Comparison of ENCODE assay signal across 8 mouse cellular contexts in genomic region chr10:78590744-78591143, GRCm38 (mm10). TPM values are rescaled to one million over a fixed set of nuclear protein-coding genes. Genes with fewer than 3 reads are reported as not detected.
A peak's percentile ranks its signal among the peaks of the same experiment; 100 is the strongest.
DNase-seq lines count a peak whose midpoint lies in the region; ATAC-seq lines count a peak whose summit lies in the region.

No protein-coding gene starts in this region.

- ATAC-seq in megakaryocyte, adult 5-6 weeks (ENCODE audit: poor library complexity, severe bottlenecking) = no peak
- ATAC-seq in heart, embryonic 11.5 days (replicated peaks; ENCODE audit: insufficient number of reproducible peaks, low FRiP score, low TSS enrichment) = no peak

- H3K9ac ChIP-seq in heart, embryonic 11.5 days (ENCODE audit: low read depth, low read length) = peak overlapping the region; percentile 93

- H3K4me3 ChIP-seq in megakaryocyte, embryonic 14.5 days (replicated peaks) = peak overlapping the region; percentile 7
- peak overlapping the region; percentile 76 for H3K4me3 ChIP-seq in heart, embryonic 11.5 days (ENCODE audit: low read depth, low read length)
- peak overlapping the region; percentile 75 for H3K4me3 ChIP-seq in midbrain, embryonic 10.5 days

- peaks cover 42% of the 10 kb centered on the region for H3K27me3 ChIP-seq in megakaryocyte, embryonic 14.5 days (replicated peaks)
- no peaks in the 10 kb centered on the region for H3K27me3 ChIP-seq in heart, embryonic 11.5 days (ENCODE audit: control insufficient read depth, insufficient read depth, low read length)
- H3K27me3 ChIP-seq in midbrain, embryonic 10.5 days (ENCODE audit: low read depth, poor library complexity, severe bottlenecking) = no peaks in the 10 kb centered on the region

- peaks cover 17% of the 10 kb centered on the region for H3K36me3 ChIP-seq in megakaryocyte, embryonic 14.5 days (replicated peaks; ENCODE audit: low read length)
- peaks cover 30% of the 10 kb centered on the region for H3K36me3 ChIP-seq in heart, embryonic 11.5 days (ENCODE audit: control insufficient read depth, insufficient read depth, low read length)
- peaks cover 40% of the 10 kb centered on the region for H3K36me3 ChIP-seq in midbrain, embryonic 10.5 days

- H3K4me2 ChIP-seq in heart, embryonic 11.5 days = peak overlapping the region; percentile 63

- peak; percentile 47 for DNase-seq in kidney, postnatal 14 days
- no peak for DNase-seq in midbrain, embryonic 10.5 days (ENCODE audit: low spot score)
- peak; percentile 25 for DNase-seq in yolk sac, embryonic 10.5 days (ENCODE audit: low spot score)
- no peak for DNase-seq in frontal cortex, postnatal 25 days (ENCODE audit: low spot score in 2 of 2)
- DNase-seq in urinary bladder, postnatal 25 days (ENCODE audit: low spot score) = no peak

- H3K27ac ChIP-seq in heart, embryonic 11.5 days (ENCODE audit: low read depth, low read length) = peak overlapping the region; percentile 88; the same call in 1 of the 2 replicates
- peak overlapping the region; percentile 91 for H3K27ac ChIP-seq in midbrain, embryonic 10.5 days (replicated peaks)

- H3K9me3 ChIP-seq in megakaryocyte, embryonic 14.5 days = no peaks in the 10 kb centered on the region
- H3K9me3 ChIP-seq in heart, embryonic 11.5 days (replicated peaks; ENCODE audit: control insufficient read depth, low read length) = no peaks in the 10 kb centered on the region
- H3K9me3 ChIP-seq in midbrain, embryonic 10.5 days (replicated peaks) = no peaks in the 10 kb centered on the region

- WGBS in heart, embryonic 11.5 days (ENCODE audit: insufficient replicate concordance) = 11% methylated on average over 9 of the region's 9 CpGs
- 58% methylated on average over 9 of the region's 9 CpGs for WGBS in midbrain, embryonic 10.5 days

- H3K4me1 ChIP-seq in megakaryocyte, embryonic 14.5 days = peaks cover 16% of the 10 kb centered on the region
- peaks cover 7% of the 10 kb centered on the region; the same call in 1 of the 2 replicates for H3K4me1 ChIP-seq in heart, embryonic 11.5 days (ENCODE audit: control insufficient read depth, insufficient read depth, low read length)
- H3K4me1 ChIP-seq in midbrain, embryonic 10.5 days = peaks cover 23% of the 10 kb centered on the region

RNA-seq across cellular contexts. Expression of gene Syde1, which starts 1.0 kb away (rescaled TPM):
- 2.0 and 2.8 TPM in 2 replicates for polyA plus RNA-seq in megakaryocyte, embryonic 14.5 days (2012; ENCODE audit: insufficient read depth, low replicate concordance)
- total RNA-seq in megakaryocyte, adult 5-6 weeks (2015) = 0.25 TPM in 1 of 2 replicates, not detected in the other
- total RNA-seq in megakaryocyte, adult 5-6 weeks (2017) = 0.15 and 0.37 TPM in 2 replicates
- polyA plus RNA-seq in heart, embryonic 11.5 days (2014; fragmentation: Nextera tagmentation; extraction: Ambion mirVana) = 15.7 and 17.9 TPM in 2 replicates
- 13.4 and 14.5 TPM in 2 replicates for polyA plus RNA-seq in midbrain, embryonic 10.5 days (2016; fragmentation: Nextera tagmentation; extraction: Ambion mirVana)

RNA-seq across cellular contexts. Expression of gene Ilvbl, which starts 16.6 kb away (rescaled TPM):
- polyA plus RNA-seq in megakaryocyte, embryonic 14.5 days (2012; ENCODE audit: insufficient read depth, low replicate concordance) = 13.1 and 13.2 TPM in 2 replicates
- 16.3 and 19.8 TPM in 2 replicates for total RNA-seq in megakaryocyte, adult 5-6 weeks (2015)
- total RNA-seq in megakaryocyte, adult 5-6 weeks (2017) = 8.4 and 8.6 TPM in 2 replicates
- polyA plus RNA-seq in heart, embryonic 11.5 days (2014; fragmentation: Nextera tagmentation; extraction: Ambion mirVana) = 29.8 and 38.0 TPM in 2 replicates
- polyA plus RNA-seq in midbrain, embryonic 10.5 days (2016; fragmentation: Nextera tagmentation; extraction: Ambion mirVana) = 38.3 and 48.9 TPM in 2 replicates

RNA-seq across cellular contexts. Expression of gene Olfr1357, which starts 27.1 kb away (rescaled TPM):
- polyA plus RNA-seq in megakaryocyte, embryonic 14.5 days (2012; ENCODE audit: insufficient read depth, low replicate concordance) = 0.12 TPM in 1 of 2 replicates, not detected in the other
- total RNA-seq in megakaryocyte, adult 5-6 weeks (2015) = not detected in 2 replicates
- total RNA-seq in megakaryocyte, adult 5-6 weeks (2017) = not detected in 2 replicates
- not detected in 2 replicates for polyA plus RNA-seq in heart, embryonic 11.5 days (2014; fragmentation: Nextera tagmentation; extraction: Ambion mirVana)
- polyA plus RNA-seq in midbrain, embryonic 10.5 days (2016; fragmentation: Nextera tagmentation; extraction: Ambion mirVana) = not detected in 2 replicates

Comparison
In these comparisons a context has a peak if more than half of its experiments do, and no peak if none do; other contexts are left out.
1. H3K4me3 ChIP-seq: peak in every context shown above with its lines; median percentile 76 in heart, embryonic 11.5 days; 75 in midbrain, embryonic 10.5 days; 7 in megakaryocyte, embryonic 14.5 days.
2. DNase-seq: peak in kidney, postnatal 14 days (single experiment) and yolk sac, embryonic 10.5 days (single experiment); none in midbrain, embryonic 10.5 days (single experiment), frontal cortex, postnatal 25 days (0 of 2) and urinary bladder, postnatal 25 days (single experiment).